Mouse (Mus musculus) hindbrain, embryonic 15.5 days (tissue): ENCODE measurements around the gene Kcnk15. TPM values are rescaled to one million over a fixed set of nuclear protein-coding genes. Genes with fewer than 3 reads are reported as not detected.

Experiments used
- ATAC-seq: fragments of 200-750 bp; cut with Nextera tagmentation; 2 replicates; pipeline ENCODE4 v1.8.0; 2017; ENCODE audit warnings: low read depth, moderate number of reproducible peaks, moderate TSS enrichment; ENCODE audit not compliant: low FRiP score
- H3K27ac ChIP-seq: fragments of 300-500 bp; sonication (generic); replicated peaks from 2 replicates; pipeline ENCODE4 v1.5.1; 2015; ENCODE audit warnings: mild to moderate bottlenecking, inconsistent platforms
- H3K27me3 ChIP-seq: fragments of 300-500 bp; sonication (generic); 2 replicates; pipeline ENCODE4 v1.6.1; 2015; ENCODE audit warnings: control low read depth, inconsistent platforms
- H3K36me3 ChIP-seq: fragments of 300-500 bp; sonication (generic); 2 replicates; pipeline ENCODE4 v1.6.1; 2015; ENCODE audit warnings: control low read depth, inconsistent platforms
- H3K4me1 ChIP-seq: fragments of 300-500 bp; sonication (generic); replicated peaks from 2 replicates; pipeline ENCODE4 v1.6.1; 2015; ENCODE audit warnings: control low read depth, inconsistent platforms
- H3K4me2 ChIP-seq: fragments of 300-500 bp; sonication (generic); 2 replicates; pipeline ENCODE4 v1.6.1; 2015; ENCODE audit warnings: moderate library complexity, mild to moderate bottlenecking, inconsistent platforms
- H3K4me3 ChIP-seq: fragments of 300-500 bp; sonication (generic); 2 replicates; pipeline ENCODE4 v1.5.1; 2015; ENCODE audit warnings: mild to moderate bottlenecking, inconsistent platforms
- H3K9ac ChIP-seq: fragments of 300-500 bp; sonication (generic); 2 replicates; pipeline ENCODE4 v1.6.1; 2015; ENCODE audit warnings: inconsistent platforms
- H3K9me3 ChIP-seq: fragments of 300-500 bp; sonication (generic); 2 replicates; pipeline ENCODE4 v1.6.1; 2016; ENCODE audit warnings: control low read depth, inconsistent platforms
- whole genome bisulfite sequencing: fragments of 180-500 bp; shearing (Covaris S2); methylation state at CpG from one replicate; pipeline ENCODE4 v1.1.7; 2015; 5-methylcytosine and 5-hydroxymethylcytosine counted together
- polyA plus RNA-seq: library from polyadenylated mRNA; unstranded; fragments of >200 nt; fragmentation: Nextera tagmentation; extraction: Ambion mirVana; gene quantifications from 2 replicates; pipeline ENCODE4 v1.2.1, GENCODE M21; 2015

Gene Kcnk15
- polyA plus RNA-seq = 0.16 and 0.25 TPM in 2 replicates

DNA sequence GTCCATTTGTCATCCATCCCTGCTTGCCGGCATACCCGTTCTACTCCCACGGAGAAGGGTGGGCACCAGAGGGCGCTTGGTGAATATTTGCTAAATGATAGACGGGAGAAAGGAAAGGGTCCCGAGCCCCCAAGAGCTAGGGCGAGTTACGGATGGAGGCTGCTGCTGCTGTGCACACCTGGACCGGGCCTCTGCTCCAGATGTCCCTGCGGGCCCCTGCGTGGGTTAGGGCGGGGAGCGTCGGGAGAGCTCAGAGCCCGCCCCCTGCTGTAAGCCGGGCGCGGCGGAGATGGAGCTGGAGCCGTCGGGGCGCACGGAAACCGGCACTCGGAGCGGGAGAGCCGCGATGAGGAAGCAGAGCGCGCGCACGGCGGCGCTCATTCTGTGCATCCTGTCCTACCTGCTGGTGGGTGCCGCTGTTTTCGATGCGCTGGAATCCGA is at the start of gene Kcnk15:
Gene Kcnk15 (plus strand): TSS at position 191 of the 441 bp plus-strand sequence.
- ATAC-seq = peak; percentile 55
- Histone ChIP-seq H3K4me1 (peaks cover 10% of the 10 kb centered on the region), H3K9ac (no peak within 1 kb of the TSS; the same call in 1 of the 2 replicates), H3K27me3 (peaks cover 83% of the 10 kb centered on the region), H3K27ac (no peak within 1 kb of the TSS), H3K4me3 (peak within 1 kb of the TSS; percentile 24), H3K4me2 (peak within 1 kb of the TSS; percentile 46), H3K36me3 (no peaks in the 10 kb centered on the region), H3K9me3 (no peaks in the 10 kb centered on the region)
- WGBS = 2% methylated on average over 38 of the region's 38 CpGs

DNA sequence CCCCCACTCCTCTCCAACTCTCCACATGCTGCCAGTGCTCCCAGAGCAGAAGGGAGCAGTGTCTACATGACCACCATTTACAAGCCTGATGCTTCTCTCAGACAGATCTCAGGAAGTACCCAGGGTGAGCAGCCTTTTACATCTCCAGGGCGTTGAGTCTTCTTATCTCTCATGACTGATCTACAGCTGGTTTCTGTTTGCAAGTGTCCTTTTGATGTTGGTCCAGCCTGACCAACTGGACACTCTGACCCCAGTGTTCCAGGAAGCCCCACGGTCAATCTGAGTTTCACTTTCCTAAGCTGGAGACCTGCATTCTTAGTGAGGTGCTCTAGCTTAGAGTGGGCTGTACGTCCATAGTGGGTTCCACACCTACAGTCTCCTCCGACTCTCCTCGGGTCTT is 49.6 kb upstream of the Kcnk15 start:
- no peak overlapping the region for H3K4me2 ChIP-seq
- no peak overlapping the region for H3K9ac ChIP-seq
- H3K9me3 ChIP-seq = no peaks in the 10 kb centered on the region
- H3K4me1 ChIP-seq = no peaks in the 10 kb centered on the region
- no peaks in the 10 kb centered on the region for H3K36me3 ChIP-seq
- WGBS = 85% methylated on average over 5 of the region's 5 CpGs
- H3K27me3 ChIP-seq = no peaks in the 10 kb centered on the region
- H3K4me3 ChIP-seq = no peak overlapping the region
- ATAC-seq = no peak
- no peak overlapping the region for H3K27ac ChIP-seq

DNA sequence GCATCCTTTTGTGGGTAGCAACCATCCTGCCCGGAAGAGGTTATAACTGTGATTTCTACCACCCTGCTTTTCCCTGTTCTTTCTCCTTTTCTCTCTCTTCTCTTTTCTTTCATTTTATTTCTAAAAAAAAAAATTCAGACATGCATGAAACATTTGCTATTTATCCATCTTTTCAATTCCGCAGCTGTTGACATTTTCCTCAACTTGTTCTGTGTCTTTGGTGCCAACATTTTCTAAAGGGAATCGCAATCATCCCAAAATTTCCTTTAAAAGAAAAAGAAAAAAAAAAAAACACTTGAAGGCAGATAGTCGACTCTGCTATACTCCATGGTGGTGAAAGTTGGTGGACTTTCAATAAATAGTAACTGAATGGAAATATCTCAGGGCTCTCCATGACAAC is 44.3 kb upstream of the Kcnk15 start:
- H3K27me3 ChIP-seq = no peaks in the 10 kb centered on the region
- H3K4me2 ChIP-seq = no peak overlapping the region
- H3K27ac ChIP-seq = no peak overlapping the region
- no peak for ATAC-seq
- H3K4me1 ChIP-seq = no peaks in the 10 kb centered on the region
- 90% methylated on average over 4 of the region's 4 CpGs for WGBS
- H3K4me3 ChIP-seq = no peak overlapping the region
- no peak overlapping the region for H3K9ac ChIP-seq
- H3K36me3 ChIP-seq = no peaks in the 10 kb centered on the region
- no peaks in the 10 kb centered on the region for H3K9me3 ChIP-seq

DNA sequence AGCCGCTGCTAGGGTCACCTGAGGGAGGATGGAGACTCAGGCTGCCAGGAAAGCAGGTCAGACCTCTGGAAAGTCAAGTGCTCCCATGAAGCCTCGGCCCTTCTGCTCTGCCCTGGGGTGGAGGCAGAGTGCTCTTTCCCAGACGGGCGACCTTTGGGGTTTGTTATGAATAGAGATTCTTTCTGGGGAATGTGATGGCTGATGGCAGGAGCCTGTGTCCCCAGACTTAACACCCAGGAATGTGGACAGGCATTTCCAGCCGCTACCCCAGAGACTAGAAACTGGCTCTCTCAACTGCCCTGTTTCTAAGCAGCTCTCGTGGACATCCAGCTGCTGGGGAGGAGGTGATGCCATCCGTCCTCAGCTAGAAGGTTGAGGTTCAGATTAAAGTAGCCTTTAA is 43.7 kb upstream of the Kcnk15 start:
- ATAC-seq = no peak
- Histone ChIP-seq H3K9ac (no peak overlapping the region), H3K27me3 (no peaks in the 10 kb centered on the region), H3K36me3 (no peaks in the 10 kb centered on the region), H3K9me3 (no peaks in the 10 kb centered on the region), H3K4me2 (no peak overlapping the region), H3K4me3 (no peak overlapping the region), H3K27ac (no peak overlapping the region), H3K4me1 (no peaks in the 10 kb centered on the region)
- WGBS = 73% methylated on average over 7 of the region's 7 CpGs

DNA sequence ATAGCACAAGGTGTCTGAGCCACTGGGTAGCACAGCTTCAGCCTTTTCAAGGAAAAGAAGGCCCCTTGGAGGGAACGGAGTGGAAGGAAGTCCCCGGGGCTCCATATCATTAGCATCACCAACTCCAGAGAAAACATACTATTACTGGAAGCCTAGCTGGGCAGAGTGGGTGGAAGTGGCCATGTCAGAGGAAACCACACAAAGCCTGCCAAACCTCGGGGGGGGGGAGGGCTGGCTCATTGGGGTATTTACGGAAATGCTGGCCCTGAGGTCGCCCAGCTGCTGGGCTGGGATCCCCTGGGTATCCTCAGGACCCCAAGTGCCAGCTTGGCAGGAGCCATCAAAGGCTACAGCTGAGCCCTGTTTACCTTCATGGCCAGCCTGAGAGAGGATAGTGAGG is 40.4 kb upstream of the Kcnk15 start:
- Histone ChIP-seq H3K4me1 (no peaks in the 10 kb centered on the region), H3K4me2 (no peak overlapping the region), H3K27ac (no peak overlapping the region), H3K27me3 (no peaks in the 10 kb centered on the region), H3K36me3 (no peaks in the 10 kb centered on the region), H3K9ac (no peak overlapping the region), H3K9me3 (no peaks in the 10 kb centered on the region), H3K4me3 (no peak overlapping the region)
- WGBS = 49% methylated on average over 5 of the region's 5 CpGs
- no peak for ATAC-seq

DNA sequence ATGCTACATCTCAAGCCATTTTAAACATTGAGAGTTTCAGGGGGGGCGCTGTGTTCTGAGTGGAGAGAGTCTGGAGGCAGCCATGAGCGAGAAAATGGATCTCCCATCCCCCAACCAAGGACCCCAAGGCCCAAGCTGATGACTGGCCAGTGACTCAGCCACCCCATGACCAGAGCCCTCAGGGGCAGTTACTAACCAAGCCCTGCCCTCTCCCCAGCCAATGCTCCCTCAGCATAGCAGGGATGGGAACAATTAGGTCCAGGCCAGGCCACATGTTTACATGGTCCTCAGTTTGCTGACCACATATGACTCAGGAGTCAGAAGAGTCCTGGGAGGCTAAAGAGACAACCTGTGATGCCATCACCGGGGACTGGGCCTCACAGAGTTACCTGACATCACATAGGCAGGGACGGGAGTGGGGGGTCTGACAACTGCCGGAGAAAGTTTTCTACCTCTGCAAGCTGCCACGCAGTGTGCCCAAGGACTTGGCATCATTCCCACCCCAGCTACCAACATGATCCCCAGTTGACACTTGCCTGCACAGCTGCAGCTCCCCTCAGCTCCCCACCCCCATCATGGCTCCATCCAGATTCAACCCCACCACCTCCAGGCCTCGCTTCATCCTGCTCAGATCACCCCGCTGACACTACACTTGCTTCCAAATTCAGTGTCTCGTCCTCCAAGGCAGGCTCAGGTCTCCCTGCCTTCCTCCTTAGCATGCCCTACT is 38.5 kb upstream of the Kcnk15 start:
- 83% methylated on average over 9 of the region's 9 CpGs for WGBS

DNA sequence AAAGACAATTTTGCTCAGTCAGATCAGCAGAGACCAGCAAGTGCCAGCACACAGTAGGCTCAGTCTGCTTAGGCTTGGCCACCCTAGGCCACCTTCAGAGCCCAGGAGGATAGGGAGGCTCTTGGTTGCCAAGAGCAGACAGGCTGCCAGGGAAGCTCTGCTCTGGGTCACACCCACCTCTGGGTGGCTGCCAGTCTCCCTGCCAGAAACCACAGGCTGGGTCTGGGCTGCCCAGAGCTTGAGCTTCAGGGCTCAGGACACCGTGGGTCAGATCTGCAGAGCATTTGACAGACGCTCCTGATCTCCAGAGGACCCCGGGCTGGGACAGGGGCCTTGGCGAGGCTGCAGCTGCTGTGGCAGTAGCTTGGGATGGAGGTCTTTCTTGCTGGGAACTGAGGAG is 32.8 kb upstream of the Kcnk15 start, which contains the start of gene Ccn5:
Gene Ccn5 (plus strand): TSS at position 255 of the 400 bp plus-strand sequence.
- peak; percentile 19; the same call in 1 of the 2 replicates for ATAC-seq
- no peaks in the 10 kb centered on the region for H3K36me3 ChIP-seq
- no peaks in the 10 kb centered on the region for H3K27me3 ChIP-seq
- H3K27ac ChIP-seq = no peak within 1 kb of the TSS
- no peaks in the 10 kb centered on the region for H3K9me3 ChIP-seq
- 71% methylated on average over 4 of the region's 4 CpGs for WGBS
- no peak within 1 kb of the TSS for H3K9ac ChIP-seq
- H3K4me2 ChIP-seq = no peak within 1 kb of the TSS
- no peaks in the 10 kb centered on the region for H3K4me1 ChIP-seq
- H3K4me3 ChIP-seq = no peak within 1 kb of the TSS

More for the DNA sequence above, 38.5 kb upstream of the Kcnk15 start:
- no peak overlapping the region for H3K4me2 ChIP-seq
- no peaks in the 10 kb centered on the region for H3K36me3 ChIP-seq
- H3K4me1 ChIP-seq = no peaks in the 10 kb centered on the region
- no peaks in the 10 kb centered on the region for H3K9me3 ChIP-seq
- no peak overlapping the region for H3K9ac ChIP-seq
- H3K27me3 ChIP-seq = no peaks in the 10 kb centered on the region
- H3K4me3 ChIP-seq = no peak overlapping the region
- no peak overlapping the region for H3K27ac ChIP-seq
- no peak for ATAC-seq

DNA sequence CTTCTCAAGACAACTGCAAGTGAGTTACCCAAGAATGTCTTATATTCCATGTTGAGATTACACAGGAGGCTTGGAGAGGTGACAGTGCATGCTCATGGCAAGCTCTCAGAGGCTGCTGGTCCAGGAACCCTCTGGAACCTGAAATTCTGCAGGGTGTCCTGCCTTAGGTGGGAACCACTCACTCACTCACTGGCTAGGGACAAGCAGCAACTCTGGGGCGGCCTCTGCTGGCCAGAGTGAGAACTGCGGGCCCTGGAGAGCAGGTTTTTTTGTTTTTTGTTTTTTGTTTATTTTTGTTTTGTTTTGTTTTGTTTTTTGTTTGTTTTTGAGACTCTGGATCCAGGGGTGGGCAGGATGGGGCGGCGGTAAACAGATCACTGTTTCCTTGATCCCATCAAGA is 30.2 kb upstream of the Kcnk15 start:
- no peaks in the 10 kb centered on the region for H3K9me3 ChIP-seq
- H3K36me3 ChIP-seq = no peaks in the 10 kb centered on the region
- no peak overlapping the region for H3K27ac ChIP-seq
- 6% methylated on average over 4 of the region's 4 CpGs for WGBS
- ATAC-seq = no peak
- no peak overlapping the region for H3K4me2 ChIP-seq
- H3K4me1 ChIP-seq = no peaks in the 10 kb centered on the region
- H3K27me3 ChIP-seq = no peaks in the 10 kb centered on the region
- no peak overlapping the region for H3K9ac ChIP-seq
- H3K4me3 ChIP-seq = no peak overlapping the region

DNA sequence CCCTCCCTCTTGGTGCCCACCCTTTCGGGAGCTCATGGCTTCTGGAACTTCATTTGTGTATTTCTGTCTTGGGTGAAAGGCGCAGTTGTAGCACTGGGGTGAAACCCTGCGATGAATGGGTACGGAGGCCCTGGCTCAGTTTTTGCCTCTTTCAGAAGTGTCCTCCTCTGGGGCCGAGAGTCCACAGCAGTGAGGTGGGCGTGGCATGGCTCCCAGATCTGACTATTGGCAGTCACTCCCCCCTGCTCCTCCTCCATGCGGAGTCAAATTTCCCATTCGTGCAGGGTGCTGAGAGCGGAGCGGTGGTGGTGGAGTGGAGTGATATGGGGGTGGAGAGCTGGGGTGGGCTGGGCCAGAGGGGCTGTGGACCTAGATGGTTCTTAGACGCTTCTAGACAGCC is 29.7 kb upstream of the Kcnk15 start:
- Histone ChIP-seq H3K36me3 (no peaks in the 10 kb centered on the region), H3K27me3 (no peaks in the 10 kb centered on the region), H3K4me2 (no peak overlapping the region), H3K4me1 (no peaks in the 10 kb centered on the region), H3K9ac (no peak overlapping the region), H3K9me3 (no peaks in the 10 kb centered on the region), H3K27ac (no peak overlapping the region), H3K4me3 (no peak overlapping the region)
- WGBS = 22% methylated on average over 11 of the region's 11 CpGs
- ATAC-seq = peak; percentile 28; the same call in 1 of the 2 replicates

DNA sequence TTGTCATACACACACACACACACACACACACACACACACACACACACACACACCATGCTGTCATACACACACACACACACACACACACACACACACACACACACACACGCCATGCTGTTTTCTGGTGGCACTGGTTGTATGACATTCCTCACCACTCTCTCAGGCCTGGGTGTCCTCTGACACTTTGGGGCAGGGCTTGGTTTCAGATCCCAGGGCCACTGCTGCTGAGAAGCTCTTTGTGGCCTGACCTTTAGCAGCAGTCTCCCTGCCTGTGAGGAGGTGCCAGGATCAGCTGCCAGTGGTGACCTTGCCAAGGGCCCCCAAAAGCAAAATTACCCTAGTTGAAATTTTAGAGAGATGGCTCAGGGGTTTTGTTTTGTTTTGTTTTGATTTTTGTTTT is 27.6 kb upstream of the Kcnk15 start:
- 83% methylated on average over 1 of the region's 1 CpGs for whole genome bisulfite sequencing
- no peak for ATAC-seq

DNA sequence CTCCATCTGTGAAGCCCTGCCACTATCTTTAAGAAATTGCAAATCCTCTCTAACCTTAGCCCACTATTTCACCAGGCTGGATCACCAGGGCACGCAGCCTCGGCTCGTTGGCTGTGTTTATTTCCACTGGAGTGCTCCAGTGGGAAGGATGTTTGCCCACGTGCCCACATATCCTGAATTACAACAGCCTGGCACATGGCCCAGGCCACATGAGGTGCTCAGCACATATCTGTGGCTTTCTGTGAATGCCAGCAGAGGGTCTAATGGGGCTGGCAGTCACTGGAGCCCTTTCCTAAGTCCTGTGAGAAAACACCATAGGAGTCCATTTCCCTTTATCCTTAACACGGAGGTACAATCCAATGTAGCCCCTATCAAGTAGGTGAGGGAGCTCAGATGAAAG is 27.0 kb upstream of the Kcnk15 start:
- H3K27me3 ChIP-seq = 0 out of 2 replicates have a peak, but pooled peaks cover 2% of the 10 kb centered on the region
- WGBS = 63% methylated on average over 5 of the region's 5 CpGs
- no peak for ATAC-seq
- no peak overlapping the region for H3K9ac ChIP-seq
- no peak overlapping the region for H3K4me2 ChIP-seq
- H3K4me1 ChIP-seq = no peaks in the 10 kb centered on the region
- no peak overlapping the region for H3K4me3 ChIP-seq
- no peaks in the 10 kb centered on the region for H3K9me3 ChIP-seq
- H3K27ac ChIP-seq = no peak overlapping the region
- H3K36me3 ChIP-seq = no peaks in the 10 kb centered on the region

More for the DNA sequence above, 27.6 kb upstream of the Kcnk15 start:
- no peak overlapping the region for H3K27ac ChIP-seq
- 0 out of 2 replicates have a peak, but pooled peaks cover 2% of the 10 kb centered on the region for H3K27me3 ChIP-seq
- no peak overlapping the region for H3K4me3 ChIP-seq
- no peak overlapping the region for H3K9ac ChIP-seq
- H3K4me1 ChIP-seq = no peaks in the 10 kb centered on the region
- no peaks in the 10 kb centered on the region for H3K36me3 ChIP-seq
- H3K9me3 ChIP-seq = no peaks in the 10 kb centered on the region
- no peak overlapping the region for H3K4me2 ChIP-seq

DNA sequence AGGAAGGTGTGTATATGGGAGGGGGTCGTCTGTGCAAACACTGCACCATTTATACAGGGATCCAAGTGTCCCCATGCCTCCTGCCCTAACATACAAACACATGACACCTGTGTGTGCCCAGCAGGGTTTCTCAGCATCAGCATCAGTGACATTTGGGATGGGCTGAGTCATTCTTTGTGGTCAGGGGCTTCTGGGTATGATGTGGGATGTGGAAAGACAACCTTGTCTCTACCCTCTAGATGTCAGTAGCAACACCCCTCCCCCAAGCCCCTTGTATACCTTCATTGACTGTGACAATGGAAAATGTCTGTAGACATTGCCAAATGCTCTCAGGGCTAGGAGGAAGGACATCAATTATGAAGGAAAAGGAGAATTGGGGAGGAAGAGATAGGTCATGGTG is 22.3 kb upstream of the Kcnk15 start:
- H3K27me3 ChIP-seq = 0 out of 2 replicates have a peak, but pooled peaks cover 2% of the 10 kb centered on the region
- H3K4me1 ChIP-seq = no peaks in the 10 kb centered on the region
- H3K4me3 ChIP-seq = no peak overlapping the region
- H3K27ac ChIP-seq = no peak overlapping the region
- 54% methylated on average over 1 of the region's 1 CpGs for WGBS
- no peak overlapping the region for H3K4me2 ChIP-seq
- no peaks in the 10 kb centered on the region for H3K9me3 ChIP-seq
- H3K36me3 ChIP-seq = no peaks in the 10 kb centered on the region
- ATAC-seq = no peak
- no peak overlapping the region for H3K9ac ChIP-seq
